ENCODE assay signal across 11 mouse cellular contexts in the genomic region with DNA sequence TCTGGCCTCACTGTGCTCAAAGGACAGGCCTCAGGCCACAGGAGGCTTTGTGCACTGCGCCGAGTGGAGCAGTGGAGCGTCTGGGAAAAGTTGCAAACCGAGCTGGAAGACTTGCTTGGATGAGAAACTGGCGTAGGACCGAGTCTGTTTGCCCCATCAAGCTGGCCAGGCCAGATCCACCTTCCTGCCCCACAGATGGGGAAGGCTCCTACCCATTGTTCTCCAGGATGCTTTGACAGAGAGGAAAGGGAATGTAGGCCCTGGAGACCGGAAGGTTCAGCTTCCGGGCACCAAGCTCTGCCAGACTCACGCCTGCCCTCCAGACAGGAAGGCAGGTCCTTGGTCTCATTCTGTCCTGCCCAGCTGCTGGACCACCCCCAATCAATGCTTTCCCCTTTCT. TPM values are rescaled to one million over a fixed set of nuclear protein-coding genes. Genes with fewer than 3 reads are reported as not detected.
DNase-seq lines count a peak whose midpoint lies in the region; ATAC-seq and TF ChIP-seq lines count a peak whose summit lies in the region.
"Had no signal": no experiment of that assay in that cellular context is flagged by ENCODE, and none has a peak within 500 bp of the region (broad histone marks: within the 10 kb centered on the region; RNA-seq: fewer than 3 reads in every experiment).

No protein-coding gene starts in this region.

- peak; percentile 26 for DNase-seq in embryonic facial prominence, embryonic 10.5 days (ENCODE audit: low spot score)
- peak; percentile 58 to 83 for DNase-seq in heart, adult 9 months (ENCODE audit: low spot score in 2 of 2)
- DNase-seq in kidney, adult 2 months, result peak; percentile 64
- DNase-seq in liver, postnatal 0 days, result no peak
- DNase-seq in thymus, postnatal 25 days, result no peak
- no peak for DNase-seq in midbrain, postnatal 0 days (ENCODE audit: low spot score)

- no peak for TF ChIP-seq EP300 in liver, postnatal 0 days (IDR thresholded peaks at IDR 0.05; ENCODE audit: low read depth)

- no peaks in the 10 kb centered on the region for H3K36me3 ChIP-seq in embryonic facial prominence, embryonic 10.5 days (replicated peaks)
- no peaks in the 10 kb centered on the region for H3K36me3 ChIP-seq in kidney, adult 2 months (ENCODE audit: control insufficient read depth, insufficient read depth, low read length)
- no peaks in the 10 kb centered on the region for H3K36me3 ChIP-seq in liver, postnatal 0 days (replicated peaks; ENCODE audit: insufficient read depth, low read length)
- no peaks in the 10 kb centered on the region for H3K36me3 ChIP-seq in forebrain, embryonic 16.5 days (ENCODE audit: control insufficient read depth, insufficient read depth)
- H3K36me3 ChIP-seq in midbrain, postnatal 0 days (ENCODE audit: insufficient read depth, low read length), result no peaks in the 10 kb centered on the region
- H3K36me3 ChIP-seq: G1E had no signal

- WGBS in embryonic facial prominence, embryonic 10.5 days, result 59% methylated on average over 9 of the region's 9 CpGs
- WGBS in kidney, adult 2 months, result 68% methylated on average over 9 of the region's 9 CpGs
- WGBS in liver, postnatal 0 days (ENCODE audit: insufficient replicate concordance), result 73% methylated on average over 9 of the region's 9 CpGs
- 76% methylated on average over 9 of the region's 9 CpGs for WGBS in forebrain, embryonic 16.5 days
- WGBS in midbrain, postnatal 0 days, result 74% methylated on average over 9 of the region's 9 CpGs

- no peak for TF ChIP-seq POLR2A in kidney, adult 2 months (IDR thresholded peaks at IDR 0.05; ENCODE audit: low read depth, low read length)

- no peak overlapping the region for H3K4me2 ChIP-seq in liver, postnatal 0 days (ENCODE audit: low read depth, low read length)
- no peak overlapping the region for H3K4me2 ChIP-seq in forebrain, embryonic 16.5 days (ENCODE audit: low read length)
- H3K4me2 ChIP-seq in midbrain, postnatal 0 days (ENCODE audit: low read depth, low read length, poor library complexity, severe bottlenecking), result no peak overlapping the region

- no peaks in the 10 kb centered on the region for H3K27me3 ChIP-seq in embryonic facial prominence, embryonic 10.5 days (replicated peaks; ENCODE audit: low read depth, poor library complexity, severe bottlenecking)
- no peaks in the 10 kb centered on the region for H3K27me3 ChIP-seq in kidney, adult 2 months (replicated peaks; ENCODE audit: control insufficient read depth, insufficient read depth, low read length)
- no peaks in the 10 kb centered on the region for H3K27me3 ChIP-seq in liver, postnatal 0 days (ENCODE audit: insufficient read depth, low read length)
- no peaks in the 10 kb centered on the region for H3K27me3 ChIP-seq in forebrain, embryonic 16.5 days (replicated peaks; ENCODE audit: control insufficient read depth, insufficient read depth, low read length)
- H3K27me3 ChIP-seq in midbrain, postnatal 0 days (ENCODE audit: insufficient read depth, low read length), result no peaks in the 10 kb centered on the region

- H3K27ac ChIP-seq in embryonic facial prominence, embryonic 10.5 days (replicated peaks), result peak overlapping the region; percentile 53
- H3K27ac ChIP-seq in kidney, adult 2 months (ENCODE audit: insufficient read depth, low read depth, low read length), result peak overlapping the region; percentile 77
- H3K27ac ChIP-seq in liver, postnatal 0 days (ENCODE audit: low read depth), result peak overlapping the region; percentile 40; the same call in 1 of the 2 replicates
- H3K27ac ChIP-seq in forebrain, embryonic 16.5 days (ENCODE audit: low read length), result no peak overlapping the region
- H3K27ac ChIP-seq in midbrain, postnatal 0 days (ENCODE audit: low read depth, low read length), result no peak overlapping the region

- no peak overlapping the region for H3K9ac ChIP-seq in liver, postnatal 0 days (replicated peaks)
- no peak overlapping the region for H3K9ac ChIP-seq in forebrain, embryonic 16.5 days (replicated peaks; ENCODE audit: low read depth, low read length)
- H3K9ac ChIP-seq in midbrain, postnatal 0 days (replicated peaks; ENCODE audit: low read length, poor library complexity, severe bottlenecking), result no peak overlapping the region

- H3K4me3 ChIP-seq in embryonic facial prominence, embryonic 10.5 days, result no peak overlapping the region
- no peak overlapping the region for H3K4me3 ChIP-seq in kidney, adult 2 months (ENCODE audit: insufficient read depth, low read depth, low read length)
- no peak overlapping the region for H3K4me3 ChIP-seq in liver, postnatal 0 days (ENCODE audit: low read depth, low read length)
- H3K4me3 ChIP-seq in forebrain, embryonic 16.5 days (replicated peaks; ENCODE audit: low read length), result no peak overlapping the region
- H3K4me3 ChIP-seq in midbrain, postnatal 0 days (ENCODE audit: low read depth, low read length), result no peak overlapping the region
- H3K4me3 ChIP-seq: myocyte had no signal

- no peaks in the 10 kb centered on the region for H3K9me3 ChIP-seq in embryonic facial prominence, embryonic 10.5 days
- no peaks in the 10 kb centered on the region for H3K9me3 ChIP-seq in liver, postnatal 0 days (ENCODE audit: low read length)
- no peaks in the 10 kb centered on the region for H3K9me3 ChIP-seq in forebrain, embryonic 16.5 days (ENCODE audit: control insufficient read depth, low read length)
- no peaks in the 10 kb centered on the region for H3K9me3 ChIP-seq in midbrain, postnatal 0 days (ENCODE audit: low read length)

- peaks cover 34% of the 10 kb centered on the region for H3K4me1 ChIP-seq in embryonic facial prominence, embryonic 10.5 days
- no peaks in the 10 kb centered on the region for H3K4me1 ChIP-seq in kidney, adult 2 months (ENCODE audit: control insufficient read depth, insufficient read depth, low read length)
- H3K4me1 ChIP-seq in liver, postnatal 0 days (ENCODE audit: insufficient read depth), result peaks cover 9% of the 10 kb centered on the region; the same call in 1 of the 2 replicates
- H3K4me1 ChIP-seq in forebrain, embryonic 16.5 days (replicated peaks; ENCODE audit: control insufficient read depth, insufficient read depth, low read length), result 0 out of 2 replicates have a peak, but pooled peaks cover 7% of the 10 kb centered on the region
- H3K4me1 ChIP-seq in midbrain, postnatal 0 days (ENCODE audit: insufficient read depth, low read length), result no peaks in the 10 kb centered on the region

- ATAC-seq in liver, postnatal 0 days, result peak; percentile 51
- ATAC-seq in forebrain, embryonic 16.5 days, result no peak
- ATAC-seq in CD4-positive, CD25-positive, alpha-beta regulatory T cell, adult 4 months, result no peak
- no peak for ATAC-seq in midbrain, postnatal 0 days (ENCODE audit: low FRiP score)

- no peak for TF ChIP-seq CTCF in kidney, adult 2 months (conservative IDR thresholded peaks at IDR 0.05; ENCODE audit: insufficient read depth, insufficient read length, low read depth, low read length)
- no peak for TF ChIP-seq CTCF in liver, postnatal 0 days (IDR thresholded peaks at IDR 0.05; ENCODE audit: low read depth)
- TF ChIP-seq CTCF in midbrain, postnatal 0 days (IDR thresholded peaks at IDR 0.05), result no peak

RNA-seq across cellular contexts. Expression of gene Cdh5, which starts 5.8 kb away (rescaled TPM):
- polyA plus RNA-seq in embryonic facial prominence, embryonic 10.5 days (2016; fragmentation: Nextera tagmentation; extraction: Ambion mirVana), result 15.4 and 15.6 TPM in 2 replicates
- polyA plus RNA-seq in kidney, adult 2 months (2012; rRNA removed), result 45.1 and 48.5 TPM in 2 replicates
- 8.8 and 10.0 TPM in 2 replicates for polyA plus RNA-seq in liver, postnatal 0 days (2015; fragmentation: Nextera tagmentation; extraction: Ambion mirVana)
- polyA plus RNA-seq in forebrain, embryonic 16.5 days (2015; fragmentation: Nextera tagmentation; extraction: Ambion mirVana), result 9.2 and 12.6 TPM in 2 replicates
- polyA plus RNA-seq in CD4-positive, CD25-positive, alpha-beta regulatory T cell, adult 4 months (2017; shearing (Covaris generic)), result not detected
- total RNA-seq in midbrain, postnatal 0 days (2014; rRNA removed), result 18.6 and 22.0 TPM in 2 replicates
- 8.6 and 9.7 TPM in 2 replicates for polyA plus RNA-seq in midbrain, postnatal 0 days (2015; fragmentation: Nextera tagmentation; extraction: Ambion mirVana)
- total RNA-seq: granulocyte monocyte progenitor cell, adult 5-6 weeks had no signal
- polyA plus RNA-seq: G1E had no signal

Comparison
In these comparisons a context has a peak if more than half of its experiments do, and no peak if none do; other contexts are left out.
1. DNase-seq: peak in embryonic facial prominence, embryonic 10.5 days (single experiment), heart, adult 9 months (2 of 2) and kidney, adult 2 months (single experiment); none in liver, postnatal 0 days (single experiment), thymus, postnatal 25 days (single experiment) and midbrain, postnatal 0 days (single experiment).
2. H3K27ac ChIP-seq: peak in embryonic facial prominence, embryonic 10.5 days (single experiment), kidney, adult 2 months (single experiment) and liver, postnatal 0 days (single experiment); none in forebrain, embryonic 16.5 days (single experiment) and midbrain, postnatal 0 days (single experiment).